Mouse (Mus musculus) liver, embryonic 14.5 days (tissue): ENCODE measurements at regions not wholly inside any gene's neighbourhood (a gene's known extent, or its start where the extent isn't known, plus 50 kb on each side); places are given as distances from the start of the nearest gene placed in this dataset.

Source experiments
- CTCF ChIP-seq: IDR thresholded peaks from 2 replicates; pipeline ENCODE4 v1.5.1; 2016; ENCODE audit warnings: antibody characterized with exemption, low read depth, control low read depth
- EP300 ChIP-seq: IDR thresholded peaks from 2 replicates; pipeline ENCODE4 v1.6.1; 2016; ENCODE audit warnings: antibody characterized with exemption, low read depth

- TF ChIP-seq CTCF, result no peak
- no peak for TF ChIP-seq EP300
Measured at GRCm38 (mm10) chr2:159080784-159081544, 286.4 kb downstream of the Dhx35 start.
